Mouse (Mus musculus): Measurements from ENCODE around the gene Alkbh6. TPM values are rescaled to one million over a fixed set of nuclear protein-coding genes. Genes with fewer than 3 reads are reported as not detected.

Gene Alkbh6
- 24.5 and 37.8 TPM in 2 replicates for total RNA-seq (2012; rRNA removed)

- peak; percentile 92 for DNase-seq (ENCODE audit: low read depth, low spot score)
- in situ Hi-C loops (cut with MboI; ENCODE audit: low sequenced_read_pairs in 2 of 2, unreplicated experiment in 2 of 2), result no loop called here
- Histone ChIP-seq H3K9me3 (ENCODE audit: control insufficient read depth, insufficient read depth, low read depth, low read length) (no peaks in the 10 kb centered on the region), H3K4me3 (ENCODE audit: insufficient read depth in 1 of 2, low read depth in 1 of 2, low read length in 2 of 2, poor library complexity in 1 of 2, severe bottlenecking in 1 of 2) (peak within 1 kb of the TSS; percentile 69 to 91), H3K27ac (ENCODE audit: insufficient read depth, low read depth, low read length, poor library complexity, severe bottlenecking) (no peak within 1 kb of the TSS), H3K4me1 (ENCODE audit: control insufficient read depth in 2 of 2, insufficient read depth in 2 of 2, low read length in 2 of 2, poor library complexity in 1 of 2) (peaks cover 8 to 9% of the 10 kb centered on the region in 2 experiments; a peak in 3 of 4 replicates), H3K9ac (ENCODE audit: insufficient read depth, low read depth, low read length, poor library complexity, severe bottlenecking) (peak within 1 kb of the TSS; percentile 58), H3K36me3 (ENCODE audit: control insufficient read depth, insufficient read depth, low read length, poor library complexity, severe bottlenecking) (peaks cover 2% of the 10 kb centered on the region; the same call in 1 of the 2 replicates)
- TF ChIP-seq MAFK (IDR thresholded peaks at IDR 0.05; ENCODE audit: insufficient read depth, low read depth, low read length), result no peak
- TF ChIP-seq ZNF384 (IDR thresholded peaks at IDR 0.05; ENCODE audit: low read depth, low read length), result no peak
- no peak for TF ChIP-seq HCFC1 (IDR thresholded peaks at IDR 0.05; ENCODE audit: borderline replicate concordance, insufficient read depth, low read length)
- TF ChIP-seq CHD2 (IDR thresholded peaks at IDR 0.05; ENCODE audit: low read depth, low read length), result no peak; the same call in 1 of the 2 replicates
- no peak for TF ChIP-seq ZC3H11A (IDR thresholded peaks at IDR 0.05; ENCODE audit: borderline replicate concordance, low read depth, low read length)
Measured at GRCm38 (mm10) chr7:30308076-30309005, at the start of gene Alkbh6. Alkbh6 (plus strand) TSS chr7:30308717.

DNA sequence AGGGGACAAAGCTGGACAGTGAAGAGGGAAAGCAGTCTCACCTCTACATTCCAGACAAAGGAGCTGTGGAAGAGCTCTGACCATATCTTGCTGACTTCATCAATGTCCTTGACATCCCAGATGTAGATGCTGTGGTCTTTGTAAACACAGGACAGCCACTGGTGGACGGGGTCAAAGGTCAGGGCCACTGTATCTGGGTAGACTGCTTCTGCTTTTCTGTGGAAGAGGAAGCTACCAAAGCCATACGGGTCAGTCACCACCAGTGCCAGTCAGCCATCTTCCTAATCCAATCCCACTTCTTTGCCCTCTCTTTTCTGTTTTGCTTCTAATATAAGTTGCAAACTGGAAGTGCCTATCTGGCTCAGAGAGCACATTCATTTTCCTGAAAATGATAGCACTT lies 43.5 kb upstream of the Alkbh6 start:
- peaks cover 0 to 22% of the 10 kb centered on the region in 2 experiments; a peak in 2 of 4 replicates for H3K4me1 ChIP-seq (ENCODE audit: control insufficient read depth in 2 of 2, insufficient read depth in 2 of 2, low read length in 2 of 2, poor library complexity in 1 of 2)
- no peak for DNase-seq (ENCODE audit: low read depth, low spot score)
- peaks cover 54% of the 10 kb centered on the region for H3K36me3 ChIP-seq (ENCODE audit: control insufficient read depth, insufficient read depth, low read length, poor library complexity, severe bottlenecking)
- no peak overlapping the region for H3K4me3 ChIP-seq (ENCODE audit: insufficient read depth in 1 of 2, low read depth in 1 of 2, low read length in 2 of 2, poor library complexity in 1 of 2, severe bottlenecking in 1 of 2)
- no peak overlapping the region; the same call in 1 of the 2 replicates for H3K27ac ChIP-seq (ENCODE audit: insufficient read depth, low read depth, low read length, poor library complexity, severe bottlenecking)
- no peak overlapping the region for H3K9ac ChIP-seq (ENCODE audit: insufficient read depth, low read depth, low read length, poor library complexity, severe bottlenecking)
- no peaks in the 10 kb centered on the region for H3K9me3 ChIP-seq (ENCODE audit: control insufficient read depth, insufficient read depth, low read depth, low read length)
- in situ Hi-C loops (cut with MboI; ENCODE audit: low sequenced_read_pairs in 2 of 2, unreplicated experiment in 2 of 2), result no loop called here
- no peak for TF ChIP-seq CHD2 (IDR thresholded peaks at IDR 0.05; ENCODE audit: low read depth, low read length)
- no peak for TF ChIP-seq HCFC1 (IDR thresholded peaks at IDR 0.05; ENCODE audit: borderline replicate concordance, insufficient read depth, low read length)
- TF ChIP-seq MAFK (IDR thresholded peaks at IDR 0.05; ENCODE audit: insufficient read depth, low read depth, low read length), result no peak
- TF ChIP-seq ZNF384 (IDR thresholded peaks at IDR 0.05; ENCODE audit: low read depth, low read length), result no peak
- no peak for TF ChIP-seq ZC3H11A (IDR thresholded peaks at IDR 0.05; ENCODE audit: borderline replicate concordance, low read depth, low read length)

- H3K4me1 ChIP-seq (ENCODE audit: control insufficient read depth in 2 of 2, insufficient read depth in 2 of 2, low read length in 2 of 2, poor library complexity in 1 of 2), result peaks cover 0 to 22% of the 10 kb centered on the region in 2 experiments; a peak in 2 of 4 replicates
- no peak overlapping the region; the same call in 1 of the 2 replicates for H3K27ac ChIP-seq (ENCODE audit: insufficient read depth, low read depth, low read length, poor library complexity, severe bottlenecking)
- no peak overlapping the region for H3K9ac ChIP-seq (ENCODE audit: insufficient read depth, low read depth, low read length, poor library complexity, severe bottlenecking)
- in situ Hi-C loops (cut with MboI; ENCODE audit: low sequenced_read_pairs in 2 of 2, unreplicated experiment in 2 of 2), result no loop called here
- no peak overlapping the region for H3K4me3 ChIP-seq (ENCODE audit: insufficient read depth in 1 of 2, low read depth in 1 of 2, low read length in 2 of 2, poor library complexity in 1 of 2, severe bottlenecking in 1 of 2)
- DNase-seq (ENCODE audit: low read depth, low spot score), result no peak
- TF ChIP-seq ZNF384 (IDR thresholded peaks at IDR 0.05; ENCODE audit: low read depth, low read length) (no peak), HCFC1 (IDR thresholded peaks at IDR 0.05; ENCODE audit: borderline replicate concordance, insufficient read depth, low read length) (no peak), MAFK (IDR thresholded peaks at IDR 0.05; ENCODE audit: insufficient read depth, low read depth, low read length) (no peak), ZC3H11A (IDR thresholded peaks at IDR 0.05; ENCODE audit: borderline replicate concordance, low read depth, low read length) (no peak), CHD2 (IDR thresholded peaks at IDR 0.05; ENCODE audit: low read depth, low read length) (no peak)
- no peaks in the 10 kb centered on the region for H3K9me3 ChIP-seq (ENCODE audit: control insufficient read depth, insufficient read depth, low read depth, low read length)
- H3K36me3 ChIP-seq (ENCODE audit: control insufficient read depth, insufficient read depth, low read length, poor library complexity, severe bottlenecking), result peaks cover 59% of the 10 kb centered on the region
Measured at GRCm38 (mm10) chr7:30265531-30265930, 43.0 kb upstream of the Alkbh6 start.

DNA sequence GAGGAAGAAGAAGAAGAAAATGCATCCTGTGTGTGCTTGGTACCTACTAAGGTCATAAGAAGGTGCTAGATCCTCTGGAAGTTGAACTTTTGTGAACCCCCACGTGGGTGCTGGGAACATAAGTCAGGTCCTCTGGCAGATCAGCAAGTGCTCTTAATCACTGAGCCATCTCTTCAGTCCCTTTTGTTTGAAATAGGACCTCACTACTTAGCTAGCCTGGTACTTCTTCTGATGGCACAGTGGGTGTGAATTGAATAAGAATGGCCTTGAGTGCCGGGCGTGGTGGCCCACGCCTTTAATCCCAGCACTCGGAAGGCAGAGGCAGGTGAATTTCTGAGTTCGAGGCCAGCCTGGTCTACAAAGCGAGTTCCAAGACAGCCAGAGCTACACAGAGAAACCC lies 42.6 kb upstream of the Alkbh6 start:
- no peak overlapping the region; the same call in 1 of the 2 replicates for H3K27ac ChIP-seq (ENCODE audit: insufficient read depth, low read depth, low read length, poor library complexity, severe bottlenecking)
- H3K9me3 ChIP-seq (ENCODE audit: control insufficient read depth, insufficient read depth, low read depth, low read length), result no peaks in the 10 kb centered on the region
- peaks cover 0 to 22% of the 10 kb centered on the region in 2 experiments; a peak in 2 of 4 replicates for H3K4me1 ChIP-seq (ENCODE audit: control insufficient read depth in 2 of 2, insufficient read depth in 2 of 2, low read length in 2 of 2, poor library complexity in 1 of 2)
- peak; percentile 83 for DNase-seq (ENCODE audit: low read depth, low spot score)
- TF ChIP-seq ZNF384 (IDR thresholded peaks at IDR 0.05; ENCODE audit: low read depth, low read length) (no peak), CHD2 (IDR thresholded peaks at IDR 0.05; ENCODE audit: low read depth, low read length) (no peak), MAFK (IDR thresholded peaks at IDR 0.05; ENCODE audit: insufficient read depth, low read depth, low read length) (peak; percentile 52; the same call in 1 of the 2 replicates)
- in situ Hi-C loops (cut with MboI; ENCODE audit: low sequenced_read_pairs in 2 of 2, unreplicated experiment in 2 of 2), result no loop called here
- no peak overlapping the region for H3K9ac ChIP-seq (ENCODE audit: insufficient read depth, low read depth, low read length, poor library complexity, severe bottlenecking)
- no peak overlapping the region for H3K4me3 ChIP-seq (ENCODE audit: insufficient read depth in 1 of 2, low read depth in 1 of 2, low read length in 2 of 2, poor library complexity in 1 of 2, severe bottlenecking in 1 of 2)
- peaks cover 59% of the 10 kb centered on the region for H3K36me3 ChIP-seq (ENCODE audit: control insufficient read depth, insufficient read depth, low read length, poor library complexity, severe bottlenecking)

All from ES-E14 (cell line).